Mouse (Mus musculus) heart, embryonic 16.5 days (tissue): Measurements from ENCODE around the gene Ppp2r5b. TPM values are rescaled to one million over a fixed set of nuclear protein-coding genes. Genes with fewer than 3 reads are reported as not detected.

Source experiments
- ATAC-seq: fragments of 200-750 bp; cut with Nextera tagmentation; replicated peaks from 2 replicates; pipeline ENCODE4 v1.8.0; 2017; ENCODE audit warnings: moderate number of reproducible peaks; ENCODE audit not compliant: insufficient read depth, low FRiP score; ENCODE audit errors: extremely low read depth
- H3K27ac ChIP-seq: fragments of 300-500 bp; sonication (generic); 2 replicates; pipeline ENCODE4 v1.5.1; 2014; ENCODE audit warnings: mild to moderate bottlenecking, low read length, control low read depth, moderate library complexity
- H3K27me3 ChIP-seq: fragments of 300-500 bp; sonication (generic); 2 replicates; pipeline ENCODE4 v1.6.1; 2014; ENCODE audit warnings: low read length, mixed read lengths; ENCODE audit not compliant: control insufficient read depth, insufficient read depth
- H3K36me3 ChIP-seq: fragments of 300-500 bp; sonication (generic); 2 replicates; pipeline ENCODE4 v1.6.1; 2014; ENCODE audit not compliant: control insufficient read depth, insufficient read depth
- H3K4me1 ChIP-seq: fragments of 300-500 bp; sonication (generic); 2 replicates; pipeline ENCODE4 v1.6.1; 2014; ENCODE audit warnings: low read length, mixed read lengths; ENCODE audit not compliant: control insufficient read depth, insufficient read depth
- H3K4me2 ChIP-seq: fragments of 300-500 bp; sonication (generic); 2 replicates; pipeline ENCODE4 v1.6.1; 2014; ENCODE audit warnings: low read depth, mild to moderate bottlenecking, control low read depth, low read length
- H3K4me3 ChIP-seq: fragments of 300-500 bp; sonication (generic); 2 replicates; pipeline ENCODE4 v1.5.1; 2014; ENCODE audit warnings: mild to moderate bottlenecking, control low read depth, low read length
- H3K9ac ChIP-seq: fragments of 300-500 bp; sonication (generic); 2 replicates; pipeline ENCODE4 v1.6.1; 2014; ENCODE audit warnings: low read length, control low read depth
- H3K9me3 ChIP-seq: fragments of 300-500 bp; sonication (generic); replicated peaks from 2 replicates; pipeline ENCODE4 v1.6.1; 2016; ENCODE audit warnings: low read length; ENCODE audit not compliant: control insufficient read depth
- WGBS: fragments of 180-500 bp; shearing (Covaris S2); extraction: QIAGEN DNeasy Blood & Tissue Kit; methylation state at CpG from one replicate; pipeline ENCODE4 v1.1.7; 2014; 5-methylcytosine and 5-hydroxymethylcytosine counted together
- polyA plus RNA-seq: library from polyadenylated mRNA; unstranded; fragments of >200 nt; fragmentation: Nextera tagmentation; extraction: Ambion mirVana; gene quantifications from 2 replicates; pipeline ENCODE4 v1.2.1, GENCODE M21; 2015

Ppp2r5b gene
- polyA plus RNA-seq, 1 experiment from 2014 or later, result 22.6 TPM

- H3K4me1 ChIP-seq, result peaks cover 13% of the 10 kb centered on the region
- 84% methylated on average over 2 of the region's 2 CpGs for WGBS
- no peaks in the 10 kb centered on the region for H3K27me3 ChIP-seq
- H3K4me2 ChIP-seq, result no peak overlapping the region
- no peak for ATAC-seq
- no peaks in the 10 kb centered on the region for H3K9me3 ChIP-seq
- H3K9ac ChIP-seq, result no peak overlapping the region
- no peak overlapping the region for H3K4me3 ChIP-seq
- no peak overlapping the region for H3K27ac ChIP-seq
- peaks cover 21% of the 10 kb centered on the region for H3K36me3 ChIP-seq
Measured at GRCm38 (mm10) chr19:6231036-6231435, 4.6 kb downstream of the Ppp2r5b start.

GRCm38 (mm10) chr19:6230411-6230810 is 5.3 kb downstream of the Ppp2r5b start:
- Histone ChIP-seq H3K9ac (no peak overlapping the region), H3K9me3 (no peaks in the 10 kb centered on the region), H3K4me2 (no peak overlapping the region), H3K36me3 (peaks cover 21% of the 10 kb centered on the region), H3K4me3 (no peak overlapping the region), H3K27me3 (no peaks in the 10 kb centered on the region), H3K4me1 (peaks cover 13% of the 10 kb centered on the region), H3K27ac (no peak overlapping the region)
- 82% methylated on average over 4 of the region's 4 CpGs for WGBS
- no peak for ATAC-seq

- peaks cover 21% of the 10 kb centered on the region for H3K36me3 ChIP-seq
Measured at GRCm38 (mm10) chr19:6227864-6228263, 7.8 kb downstream of the Ppp2r5b start.

DNA sequence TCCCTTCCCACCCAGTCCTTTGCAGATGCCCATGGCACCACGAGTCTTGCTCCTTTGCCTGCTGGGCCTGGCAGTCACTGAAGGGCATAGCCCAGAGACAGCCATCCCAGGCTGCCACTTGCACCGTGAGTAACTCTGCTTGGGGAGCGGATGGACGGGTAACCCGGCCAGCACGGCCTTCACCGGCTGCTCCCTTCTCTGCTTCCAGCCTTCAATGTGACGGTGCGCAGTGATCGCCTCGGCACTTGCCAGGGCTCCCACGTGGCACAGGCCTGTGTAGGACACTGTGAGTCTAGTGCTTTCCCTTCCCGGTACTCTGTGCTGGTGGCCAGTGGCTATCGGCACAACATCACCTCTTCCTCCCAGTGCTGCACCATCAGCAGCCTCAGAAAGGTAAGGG is 8.9 kb downstream of the Ppp2r5b start:
- Histone ChIP-seq H3K4me1 (no peaks in the 10 kb centered on the region), H3K4me2 (no peak overlapping the region), H3K27me3 (no peaks in the 10 kb centered on the region), H3K9me3 (no peaks in the 10 kb centered on the region), H3K36me3 (peaks cover 17% of the 10 kb centered on the region), H3K27ac (no peak overlapping the region), H3K9ac (no peak overlapping the region), H3K4me3 (no peak overlapping the region)
- no peak for ATAC-seq
- WGBS, result 91% methylated on average over 14 of the region's 14 CpGs

More at GRCm38 (mm10) chr19:6227864-6228263, 7.8 kb downstream of the Ppp2r5b start:
- WGBS, result 86% methylated on average over 4 of the region's 4 CpGs
- no peaks in the 10 kb centered on the region for H3K4me1 ChIP-seq
- H3K9ac ChIP-seq, result no peak overlapping the region
- no peak overlapping the region for H3K4me3 ChIP-seq
- H3K9me3 ChIP-seq, result no peaks in the 10 kb centered on the region
- H3K27me3 ChIP-seq, result no peaks in the 10 kb centered on the region
- no peak overlapping the region for H3K27ac ChIP-seq
- no peak for ATAC-seq
- no peak overlapping the region for H3K4me2 ChIP-seq

DNA sequence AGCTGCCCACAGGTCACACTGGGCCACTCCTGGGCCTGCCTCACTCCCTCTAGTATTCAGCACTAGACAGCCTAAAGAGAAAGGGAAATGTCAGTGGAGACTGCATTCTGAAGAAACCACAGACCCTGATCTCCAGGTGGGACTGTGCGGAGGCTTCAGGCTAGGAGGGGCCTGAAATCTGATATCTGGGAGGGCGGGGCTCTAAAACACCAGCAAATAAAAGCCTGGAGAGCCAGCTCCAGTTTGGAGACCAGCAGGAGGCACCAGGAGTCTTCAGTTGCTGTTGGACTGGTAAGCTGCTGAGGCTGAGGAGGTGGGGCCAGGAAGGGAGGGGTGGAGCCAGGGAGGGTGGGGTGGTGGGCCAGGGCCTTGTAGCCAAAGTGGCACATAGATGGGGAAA is 9.5 kb downstream of the Ppp2r5b start, which contains the start of gene Gpha2:
Gene Gpha2, plus strand, starts transcription at position 246 of the 400 bp plus-strand sequence.
- no peak within 1 kb of the TSS for H3K27ac ChIP-seq
- H3K4me2 ChIP-seq, result no peak within 1 kb of the TSS
- no peaks in the 10 kb centered on the region for H3K9me3 ChIP-seq
- H3K9ac ChIP-seq, result no peak within 1 kb of the TSS
- no peaks in the 10 kb centered on the region for H3K4me1 ChIP-seq
- no peak for ATAC-seq
- H3K4me3 ChIP-seq, result no peak within 1 kb of the TSS
- H3K36me3 ChIP-seq, result peaks cover 14% of the 10 kb centered on the region
- no peaks in the 10 kb centered on the region for H3K27me3 ChIP-seq
- WGBS, result 34% methylated on average over 2 of the region's 2 CpGs

DNA sequence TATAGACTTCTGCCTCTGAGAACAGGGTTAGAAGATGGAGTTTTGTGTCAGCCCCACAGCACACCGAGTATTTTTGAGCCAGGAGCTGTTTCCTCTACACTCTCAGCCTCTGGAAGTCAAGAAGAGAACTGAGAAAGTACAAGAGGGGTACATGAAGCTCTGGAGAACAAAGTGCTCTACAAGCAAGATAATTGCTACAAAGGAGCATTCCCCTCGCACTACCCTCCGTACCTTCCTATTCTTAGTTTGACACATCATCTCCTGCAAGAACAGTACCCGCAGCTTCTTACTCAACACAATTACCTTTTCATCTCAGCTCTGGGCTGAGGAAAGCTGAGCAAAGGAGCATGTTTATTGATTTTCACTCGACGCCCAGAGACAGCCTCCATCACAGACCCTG is 17.1 kb downstream of the Ppp2r5b start:
- Histone ChIP-seq H3K27ac (no peak overlapping the region), H3K27me3 (no peaks in the 10 kb centered on the region; the same call in 1 of the 2 replicates), H3K9ac (no peak overlapping the region), H3K4me1 (no peaks in the 10 kb centered on the region), H3K9me3 (no peaks in the 10 kb centered on the region), H3K36me3 (no peaks in the 10 kb centered on the region), H3K4me2 (no peak overlapping the region), H3K4me3 (no peak overlapping the region)
- no peak for ATAC-seq
- WGBS, result 58% methylated on average over 6 of the region's 6 CpGs

DNA sequence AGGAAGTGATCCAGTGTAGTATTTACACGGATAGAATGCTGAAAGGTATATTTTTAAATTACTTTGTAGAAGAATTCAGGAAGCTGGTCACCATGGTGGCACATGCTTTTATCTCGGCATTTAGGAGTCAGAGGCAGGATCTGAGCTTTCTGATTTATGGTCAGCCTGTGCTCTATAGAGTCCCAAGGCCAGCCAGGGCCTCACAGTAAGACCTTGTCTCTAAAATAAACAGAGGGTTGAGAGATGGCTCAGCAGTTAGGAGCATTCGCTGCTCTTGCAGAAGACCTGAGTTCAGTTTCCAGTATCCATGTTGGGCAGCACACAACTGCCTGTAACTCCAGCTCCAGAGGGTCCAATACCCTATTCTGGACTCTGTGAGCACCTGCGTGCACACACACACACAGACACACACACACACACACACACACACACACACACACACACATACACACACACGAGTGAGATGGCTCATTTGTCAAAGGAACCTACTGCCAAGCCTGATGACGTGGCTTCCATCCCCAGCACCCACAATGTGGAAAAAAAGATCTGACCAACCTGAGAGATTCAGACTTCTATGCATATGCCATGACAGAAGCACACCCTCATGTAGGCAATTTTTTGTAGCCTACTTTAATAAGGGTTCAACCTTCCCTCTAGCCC is 19.5 kb downstream of the Ppp2r5b start:
- H3K4me2 ChIP-seq, result no peak overlapping the region
- H3K4me1 ChIP-seq, result no peaks in the 10 kb centered on the region
- 67% methylated on average over 6 of the region's 6 CpGs for WGBS
- no peak overlapping the region for H3K4me3 ChIP-seq
- H3K27me3 ChIP-seq, result no peaks in the 10 kb centered on the region; the same call in 1 of the 2 replicates
- H3K9me3 ChIP-seq, result no peaks in the 10 kb centered on the region
- no peak overlapping the region for H3K27ac ChIP-seq
- H3K36me3 ChIP-seq, result no peaks in the 10 kb centered on the region
- no peak overlapping the region for H3K9ac ChIP-seq
- ATAC-seq, result no peak

- 64% methylated on average over 5 of the region's 5 CpGs for WGBS
- Histone ChIP-seq H3K9me3 (no peaks in the 10 kb centered on the region), H3K4me3 (no peak overlapping the region)
Measured at GRCm38 (mm10) chr19:6206716-6207115, 29.0 kb downstream of the Ppp2r5b start.

DNA sequence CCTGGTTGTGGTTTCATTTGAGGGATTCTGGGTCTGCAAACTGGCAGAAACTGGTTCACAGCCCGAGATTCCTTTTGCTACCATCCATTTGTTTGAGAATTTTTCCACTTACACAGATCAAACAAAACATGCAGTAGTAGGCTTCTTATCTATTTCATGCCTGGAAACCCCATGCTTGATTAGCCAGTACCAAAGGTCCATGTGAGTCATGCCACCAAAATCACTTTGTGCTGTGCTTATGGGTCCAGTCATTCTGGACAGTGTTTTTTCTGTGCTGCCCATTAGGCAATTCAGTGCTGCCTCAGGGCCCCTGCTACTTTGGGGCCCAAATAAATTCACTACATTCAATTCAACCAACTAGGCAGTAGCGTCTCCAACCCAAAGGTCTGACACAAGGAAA is 31.4 kb downstream of the Ppp2r5b start:
- no peaks in the 10 kb centered on the region for H3K36me3 ChIP-seq
- H3K4me3 ChIP-seq, result no peak overlapping the region
- H3K27ac ChIP-seq, result no peak overlapping the region
- no peak for ATAC-seq
- H3K4me1 ChIP-seq, result no peaks in the 10 kb centered on the region
- no peaks in the 10 kb centered on the region for H3K9me3 ChIP-seq
- H3K27me3 ChIP-seq, result no peaks in the 10 kb centered on the region
- 66% methylated on average over 2 of the region's 2 CpGs for WGBS
- no peak overlapping the region for H3K9ac ChIP-seq
- H3K4me2 ChIP-seq, result no peak overlapping the region

More at GRCm38 (mm10) chr19:6206716-6207115, 29.0 kb downstream of the Ppp2r5b start:
- no peaks in the 10 kb centered on the region for H3K27me3 ChIP-seq
- no peak overlapping the region for H3K27ac ChIP-seq
- no peaks in the 10 kb centered on the region for H3K4me1 ChIP-seq
- no peak overlapping the region for H3K4me2 ChIP-seq
- no peak for ATAC-seq
- no peak overlapping the region for H3K9ac ChIP-seq
- no peaks in the 10 kb centered on the region for H3K36me3 ChIP-seq
